Mouse (Mus musculus) monocyte, adult 2 months (primary cell): ENCODE results near the gene Lysmd3.
A peak's percentile ranks its signal among the peaks of the same experiment; 100 is the strongest.
"Not testable (repeated sequence)": the region's sequence is repeated elsewhere in the genome, so short reads cannot be mapped to it uniquely, and the experiment has no call there.

ENCODE experiments used
- DNase-seq, 2 experiments: peaks; one replicate each; pipeline ENCODE4 v3.0.0; 2022; ENCODE audit warnings: low spot score in 2 of 2, low read depth in 1 of 2

Gene Lysmd3

DNA sequence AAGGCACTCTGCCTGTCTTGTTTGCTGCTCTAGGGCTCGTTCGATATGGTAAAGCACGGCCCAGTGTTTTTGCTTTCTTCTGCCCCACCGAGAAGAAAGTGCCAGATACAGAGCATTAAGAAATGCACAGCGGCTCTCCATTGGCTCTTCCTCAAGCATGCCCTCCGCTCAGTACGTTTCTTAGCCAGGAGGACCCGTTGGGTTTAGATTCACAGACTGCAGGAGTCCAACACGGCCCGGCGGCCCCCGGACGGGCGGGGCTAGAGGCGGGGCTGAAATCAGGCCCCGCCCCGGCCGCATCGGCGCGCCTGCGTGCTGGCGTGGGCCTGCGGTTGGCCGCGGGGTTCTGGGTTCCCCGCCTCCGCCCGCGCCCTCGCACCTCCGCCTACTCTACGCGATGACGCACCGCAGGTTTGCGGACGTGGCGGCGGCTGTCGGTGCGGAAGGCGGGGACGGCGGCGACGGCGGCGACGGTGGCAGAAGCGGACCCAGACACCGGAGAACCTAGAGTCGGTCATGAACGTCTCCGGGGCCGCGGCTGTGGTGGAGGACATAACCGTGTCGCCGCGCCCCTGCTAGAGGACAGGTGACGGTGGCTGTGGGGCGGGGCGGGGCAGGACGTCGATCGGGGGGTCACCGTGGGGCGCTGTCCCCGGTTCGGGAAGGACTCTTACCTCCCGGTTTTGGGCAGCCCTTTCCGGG, at the start of gene Lysmd3:
TSS of gene Lysmd3 (plus strand) at position 313 of the 702 bp plus-strand sequence.
- peak; percentile 66 to 81 for DNase-seq

DNA sequence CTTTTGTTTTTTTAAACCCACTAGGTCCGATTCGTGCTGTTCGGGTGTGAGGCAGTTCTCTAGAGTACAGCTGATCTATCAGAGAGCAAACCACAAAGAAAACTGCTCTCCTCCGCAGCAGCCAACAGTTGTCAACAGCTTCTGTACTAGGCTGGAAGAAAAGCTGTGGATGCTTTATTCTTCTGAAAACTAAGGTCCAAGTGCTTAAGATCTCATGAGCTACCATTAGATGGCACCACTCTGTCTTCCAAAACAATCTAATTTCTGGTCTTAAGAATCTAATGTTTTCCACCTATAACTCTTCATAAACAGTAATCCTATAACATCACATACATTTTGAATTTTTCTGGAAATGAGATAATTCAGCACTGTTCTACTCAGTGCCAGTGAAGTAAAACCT, 47.1 kb upstream of the Lysmd3 start:
- DNase-seq: no peak

DNA sequence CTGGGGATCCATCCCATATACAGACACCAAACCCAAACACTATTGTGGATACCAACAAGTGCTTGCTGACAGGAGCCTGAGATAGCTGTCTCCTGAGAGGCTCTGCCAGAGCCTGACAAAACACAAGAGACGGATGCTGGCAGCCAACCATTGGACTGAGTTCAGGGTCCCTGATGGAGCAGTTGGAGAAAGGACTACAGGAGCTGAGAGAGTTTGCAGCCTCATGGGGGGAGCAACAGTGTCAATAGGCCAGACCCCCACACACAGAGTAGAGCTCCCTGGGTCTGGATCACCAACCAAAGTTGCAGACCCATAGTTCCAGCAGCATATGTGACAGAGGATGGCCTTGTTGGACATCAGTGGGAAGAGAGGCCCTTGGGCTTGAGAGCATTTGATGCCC, 29.6 kb upstream of the Lysmd3 start:
- not testable (repeated sequence) for DNase-seq

DNA sequence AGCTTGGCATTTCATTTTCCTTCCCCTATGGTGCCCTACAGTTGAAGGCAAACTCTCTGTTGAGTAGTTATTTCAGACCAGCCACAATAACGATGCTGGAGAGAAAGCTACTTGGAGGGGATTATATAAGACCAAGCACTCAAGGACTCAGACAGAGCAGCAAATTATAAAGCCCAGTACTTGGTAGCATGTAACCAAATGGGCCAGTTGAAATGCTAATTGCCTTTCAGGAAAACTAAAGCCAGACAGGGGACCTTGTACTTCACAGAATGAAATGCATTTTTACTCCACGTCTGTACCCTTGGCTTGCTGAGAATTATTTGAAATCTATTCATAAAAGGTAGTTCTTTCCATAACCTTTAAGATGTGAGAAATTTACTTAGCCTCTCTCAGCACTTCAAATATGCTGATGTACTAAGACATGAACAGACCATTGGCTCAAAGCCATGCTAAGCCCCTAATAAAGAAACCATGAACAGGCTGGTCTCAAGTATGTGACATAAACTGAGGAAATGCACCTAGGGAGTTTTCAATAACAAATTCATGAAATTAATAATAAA, 28.8 kb upstream of the Lysmd3 start:
- no peak for DNase-seq

DNA sequence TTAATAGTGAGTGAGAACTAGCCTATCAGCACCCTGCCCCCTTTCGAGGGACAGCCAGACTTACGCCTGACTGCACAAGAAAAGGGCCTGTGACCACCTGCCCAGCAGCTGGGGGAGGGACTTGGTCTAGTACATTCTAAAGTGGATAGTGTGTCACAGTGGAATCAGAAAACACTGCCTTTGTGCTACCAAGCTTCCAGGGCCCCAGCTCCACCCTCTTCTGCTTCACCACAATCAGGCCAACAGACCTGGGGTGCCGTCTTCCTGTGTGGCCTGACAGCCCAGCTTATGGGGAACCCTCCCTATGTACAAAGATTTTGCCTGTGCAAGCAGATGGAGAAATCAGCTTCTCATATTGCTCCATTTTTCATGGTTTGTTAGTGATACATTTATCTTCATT, 28.1 kb upstream of the Lysmd3 start:
- DNase-seq: no peak

DNA sequence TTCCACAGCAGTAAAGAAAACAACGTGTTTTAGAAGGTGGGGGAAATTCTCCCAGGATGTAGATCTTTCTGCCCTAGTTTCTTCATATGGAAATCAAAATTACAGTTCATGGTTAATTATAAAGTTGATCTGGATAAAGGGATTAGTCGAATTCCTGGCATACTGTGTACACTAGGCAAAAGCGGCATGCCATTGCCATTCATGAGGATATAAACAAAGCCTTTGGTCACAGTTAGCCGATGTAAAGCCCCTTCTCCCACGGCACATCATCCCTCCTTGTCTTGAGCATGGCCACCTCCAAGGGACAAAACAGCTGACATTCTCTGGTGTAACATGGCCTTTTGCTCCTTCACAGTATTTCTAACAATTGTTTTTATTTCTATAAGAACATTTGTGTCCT, 26.9 kb upstream of the Lysmd3 start:
- DNase-seq: no peak

DNA sequence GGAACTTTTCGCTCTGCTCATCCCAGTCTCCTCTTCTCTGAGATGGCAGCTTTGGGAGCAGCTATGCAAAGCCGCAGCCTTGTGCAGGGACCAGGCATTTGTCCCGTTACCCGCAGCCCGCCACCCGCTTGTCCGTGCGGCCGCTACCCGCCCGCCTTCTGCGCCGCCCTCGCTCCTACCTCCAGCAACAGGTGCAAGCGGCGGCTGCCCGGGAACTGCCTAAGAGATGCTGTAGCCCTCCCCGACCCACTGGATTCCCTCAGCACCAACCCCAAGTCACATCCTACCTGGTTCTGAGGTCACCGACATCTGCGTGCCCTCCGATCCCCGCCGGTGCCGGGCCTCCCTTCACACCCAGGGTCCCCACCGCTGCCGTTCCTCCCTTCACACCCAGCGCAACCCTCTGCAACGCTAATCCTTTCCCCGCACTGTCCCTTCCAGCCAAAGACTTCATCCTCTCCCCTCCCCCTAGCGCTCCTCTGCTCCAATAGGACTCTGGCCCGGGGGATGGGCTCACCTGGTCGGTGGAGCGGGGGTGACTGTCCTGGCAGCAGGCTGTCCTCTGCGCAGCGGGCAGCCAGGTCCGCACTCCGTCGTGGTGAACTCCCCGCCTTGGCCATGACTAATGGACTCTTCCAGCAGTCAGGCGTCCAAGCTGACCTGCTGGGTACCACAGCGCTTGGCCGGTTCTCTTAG, 24.6 kb upstream of the Lysmd3 start, which contains the start of gene Adgrv1:
TSS of gene Adgrv1 (minus strand) at position 435 of the 696 bp plus-strand sequence.
- DNase-seq: no peak

DNA sequence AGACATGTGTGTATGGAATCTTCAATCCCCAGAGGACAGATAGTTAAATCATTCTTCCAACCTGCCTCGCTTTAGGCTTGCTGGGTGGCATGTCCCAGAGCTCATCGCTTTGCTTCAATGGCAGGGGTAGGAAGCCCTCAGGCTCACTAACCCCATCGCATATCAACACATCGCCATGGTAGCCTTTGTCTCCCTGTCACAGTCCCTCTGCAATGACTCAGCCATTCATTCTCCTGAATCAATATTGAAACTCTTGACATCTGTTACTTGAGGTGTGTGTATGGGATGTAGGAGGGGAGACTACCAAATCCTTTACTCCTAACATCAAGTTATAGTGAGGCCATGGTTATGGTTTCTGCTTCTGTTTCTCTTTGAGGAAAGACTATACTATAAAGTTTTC, 17.8 kb upstream of the Lysmd3 start:
- DNase-seq: no peak

DNA sequence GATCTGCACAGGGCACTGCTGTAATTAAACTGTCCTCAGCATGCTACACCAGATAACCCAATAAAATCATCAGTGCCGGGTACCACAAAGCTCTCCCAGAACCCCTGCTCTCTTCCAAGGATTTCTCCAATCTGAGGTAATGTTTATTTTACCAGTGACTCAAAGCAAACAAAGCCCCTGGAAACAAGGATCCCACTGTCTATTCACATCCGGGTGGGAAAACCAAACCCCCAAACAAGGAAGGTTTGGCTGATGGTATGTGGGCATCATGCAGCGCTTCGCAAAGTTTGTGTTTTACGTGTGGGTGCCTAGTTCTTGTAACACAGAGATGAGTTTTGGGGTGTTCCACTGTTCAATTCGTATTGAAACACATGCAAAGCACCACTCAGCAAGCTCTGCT, 16.6 kb upstream of the Lysmd3 start:
- no peak for DNase-seq

DNA sequence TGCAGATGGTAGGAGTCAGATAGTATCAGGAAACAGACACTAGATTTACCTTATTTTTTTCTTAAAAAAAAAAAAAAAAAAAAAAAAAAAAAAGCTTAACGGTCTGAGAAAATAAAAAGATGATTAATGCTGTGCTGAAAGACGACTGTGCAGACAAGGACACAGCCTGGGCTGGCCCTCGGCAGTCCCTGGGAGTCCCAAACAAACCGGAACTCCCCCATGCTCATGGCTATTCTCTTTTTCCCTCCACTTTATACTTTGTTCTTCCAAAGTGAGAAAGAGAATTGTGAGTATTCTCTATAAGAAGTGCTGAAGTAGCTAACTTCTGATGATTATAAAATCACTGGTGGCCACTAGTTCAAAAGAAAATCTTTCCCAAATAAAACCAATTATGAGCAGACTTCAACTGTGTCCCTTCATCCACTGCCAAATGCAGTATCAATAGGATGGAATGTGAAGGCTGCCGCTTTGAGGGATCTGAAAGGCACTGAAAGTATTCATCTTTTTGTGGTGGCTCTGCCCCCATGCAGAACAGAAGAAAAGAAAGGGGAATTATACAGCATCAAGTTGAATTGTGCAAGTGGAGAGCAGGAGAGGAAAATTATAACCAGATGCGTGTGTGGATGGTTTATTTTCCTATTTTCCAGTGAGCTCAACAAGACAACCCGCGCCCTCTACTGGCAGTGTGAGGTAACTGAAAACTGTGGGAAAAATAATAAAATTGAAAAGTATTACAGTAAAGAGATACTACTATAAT, 16.0 kb upstream of the Lysmd3 start:
- no peak for DNase-seq

DNA sequence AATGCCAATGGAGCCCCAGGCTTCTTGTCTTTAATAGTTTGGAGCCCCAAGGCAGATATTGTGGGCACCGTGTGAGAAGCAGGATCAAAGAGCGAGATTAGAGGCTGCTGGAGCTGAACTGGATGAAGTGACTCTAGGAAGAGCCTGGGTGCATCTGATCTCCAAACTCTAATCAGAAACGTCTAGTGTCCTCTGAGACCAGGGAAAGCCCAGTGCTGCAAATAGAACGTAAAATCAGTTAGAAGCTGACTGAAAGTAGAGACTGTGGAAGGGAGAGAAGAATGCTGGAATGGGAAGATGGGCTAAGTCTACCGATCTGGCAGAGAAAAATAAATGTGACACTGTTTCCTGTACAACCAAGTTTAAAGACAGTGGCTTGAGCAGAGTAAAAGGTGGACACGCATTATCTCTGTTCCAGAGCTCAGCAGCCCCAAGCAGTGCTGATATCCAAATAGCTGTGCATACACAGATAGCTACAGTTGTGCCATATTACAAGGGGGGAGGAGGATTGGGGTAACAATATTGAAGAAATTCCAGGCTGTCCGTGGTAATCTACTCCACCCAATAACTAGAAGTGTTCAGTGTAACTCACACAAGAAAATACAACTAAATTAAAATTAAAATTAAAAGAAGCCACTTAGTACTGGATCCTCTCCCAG, 14.8 kb upstream of the Lysmd3 start:
- no peak for DNase-seq

DNA sequence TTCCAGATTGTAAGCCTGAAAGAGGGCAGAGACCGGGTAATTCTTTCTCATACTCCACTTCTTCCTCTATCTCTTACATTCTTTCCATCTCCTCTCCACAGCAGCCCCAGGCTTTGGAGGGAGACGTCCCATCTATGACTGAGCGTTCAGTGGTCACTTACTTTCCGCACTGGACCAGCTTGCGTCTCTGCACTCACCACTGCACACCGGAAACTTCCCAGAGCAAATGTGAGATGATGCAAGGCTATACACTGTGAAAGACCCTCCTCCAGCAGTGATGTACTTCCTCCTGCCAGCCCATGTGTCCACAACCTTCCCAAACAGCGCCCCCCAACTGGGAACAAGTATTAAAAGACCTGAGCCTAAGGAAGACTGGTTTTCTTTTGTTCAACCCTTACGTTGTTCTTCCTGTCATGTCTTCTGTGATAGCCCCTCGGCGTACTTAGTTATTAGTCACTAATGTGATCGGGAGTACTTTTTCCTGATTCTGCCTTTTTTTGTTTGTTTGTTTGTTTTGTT, 13.4 kb upstream of the Lysmd3 start:
- no peak for DNase-seq

DNA sequence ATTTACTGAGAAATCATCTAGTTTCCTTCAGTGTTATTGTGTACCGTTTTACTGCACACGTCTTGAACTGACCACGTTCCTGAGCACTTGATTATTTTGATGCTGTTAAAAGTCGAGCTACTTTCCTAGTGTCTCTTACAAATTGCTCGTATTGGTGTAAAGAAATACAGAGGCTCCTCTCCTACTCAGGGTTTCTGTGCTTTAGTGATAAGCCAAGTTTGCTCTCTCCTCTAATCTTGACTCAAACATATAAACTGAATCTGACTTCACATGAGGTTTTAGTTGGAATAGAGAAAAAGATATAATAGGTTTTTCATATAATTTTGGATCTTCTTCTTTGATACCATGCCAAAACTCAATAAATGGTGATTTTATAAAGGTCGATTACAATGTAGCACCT, 11.1 kb upstream of the Lysmd3 start:
- DNase-seq: no peak

DNA sequence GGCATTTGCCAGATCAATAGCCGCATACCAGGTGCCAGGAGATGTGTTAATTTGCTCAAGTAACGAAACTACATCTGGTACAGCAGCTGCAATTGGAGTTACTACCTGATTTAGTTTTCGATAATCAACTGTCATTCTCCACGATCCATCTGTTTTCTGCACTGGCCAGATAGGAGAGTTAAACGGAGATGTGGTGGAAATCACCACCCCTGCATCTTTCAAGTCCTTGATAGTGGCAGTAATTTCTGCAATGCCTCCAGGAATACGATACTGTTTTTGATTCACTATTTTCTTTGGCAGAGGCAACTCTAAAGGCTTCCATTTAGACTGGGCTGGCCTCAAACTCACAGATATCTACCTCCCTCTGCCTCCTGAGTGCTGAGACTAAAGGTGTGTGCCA, 7.1 kb upstream of the Lysmd3 start:
- not testable (repeated sequence) for DNase-seq

DNA sequence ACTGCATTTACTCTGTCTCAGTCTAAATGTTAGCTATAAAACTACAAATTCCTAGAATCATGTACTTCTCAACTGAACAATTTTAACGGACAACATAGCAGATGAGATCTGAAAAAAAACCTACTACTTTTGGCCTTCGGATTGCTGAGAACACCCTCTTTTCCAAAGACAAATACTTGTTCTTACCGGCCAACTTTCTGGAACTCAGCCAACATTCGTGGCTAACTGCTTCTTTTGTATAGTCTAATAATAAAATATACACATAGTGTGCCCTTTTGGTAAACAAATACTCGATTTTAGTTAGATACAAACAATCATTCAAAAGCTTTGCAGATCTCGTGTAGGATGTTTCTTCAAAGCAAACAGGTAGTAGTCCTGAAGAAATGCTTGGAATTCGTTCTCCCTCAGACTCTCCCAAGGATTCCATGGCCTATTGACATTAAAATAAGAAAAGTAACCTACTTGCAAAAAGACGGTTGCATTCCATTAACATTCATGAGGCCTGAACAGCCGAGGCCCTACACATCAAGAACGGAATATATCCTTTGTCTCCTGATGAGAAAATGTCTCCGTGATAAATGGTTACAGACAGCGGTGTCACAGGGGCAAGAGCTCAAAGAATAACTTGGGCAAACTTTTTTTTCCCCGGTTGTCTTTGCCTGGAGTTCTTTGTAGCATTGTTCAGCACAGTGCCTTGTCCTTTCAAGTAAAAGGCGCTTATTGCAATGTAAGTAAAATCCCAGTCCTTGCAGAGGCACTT, 1.2 kb upstream of the Lysmd3 start:
- DNase-seq: no peak

DNA sequence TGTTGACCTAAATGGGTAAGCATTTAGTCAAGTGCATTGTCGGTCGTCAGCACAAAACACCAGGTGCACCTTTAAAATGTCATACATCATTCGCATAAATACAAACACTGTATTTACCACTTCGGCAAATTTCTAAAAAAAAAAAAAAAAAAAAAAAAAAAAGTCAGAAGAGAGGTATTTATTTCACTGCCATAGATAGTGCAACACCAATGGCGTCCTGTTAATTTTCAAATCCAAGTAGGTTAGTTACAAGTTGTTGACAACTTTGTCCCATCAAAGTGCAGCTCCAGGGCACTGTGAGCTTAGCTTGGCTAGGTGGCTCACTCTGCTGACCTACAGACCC, 484 bp upstream of the Lysmd3 start:
- no peak for DNase-seq

DNA sequence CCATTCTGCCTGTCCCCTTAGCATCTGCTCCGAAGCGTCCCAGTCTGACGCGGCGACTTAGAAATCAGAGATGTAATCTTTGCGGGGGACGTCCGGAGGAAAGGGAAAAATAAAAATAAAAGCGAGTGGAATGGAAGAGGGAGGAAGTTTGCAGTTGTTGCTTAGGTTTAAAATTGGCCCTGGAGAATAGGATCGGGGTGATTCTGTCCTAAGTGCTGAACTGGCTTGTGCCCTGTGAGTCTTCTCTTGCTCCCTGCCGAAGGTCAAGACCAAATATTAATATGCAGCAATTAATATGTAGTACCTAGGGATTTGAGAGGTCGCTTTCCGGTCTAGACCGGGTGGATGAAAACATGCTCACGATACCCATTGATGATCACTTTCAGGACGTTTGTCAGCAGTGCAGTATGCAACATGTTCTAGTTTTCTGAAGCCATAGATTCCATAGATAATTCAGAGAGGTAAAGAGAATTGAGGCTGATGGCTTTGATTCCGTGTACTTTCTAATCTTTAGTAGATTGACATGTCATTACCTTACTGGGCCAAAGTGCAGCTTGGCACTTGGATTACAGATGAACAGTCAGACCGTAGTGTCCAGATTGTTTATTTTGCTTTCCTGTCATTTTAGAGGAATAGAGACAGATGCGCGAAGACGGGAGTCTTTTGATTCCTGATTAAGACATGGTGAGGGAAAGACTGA, 740 bp downstream of the Lysmd3 start:
- no peak for DNase-seq

DNA sequence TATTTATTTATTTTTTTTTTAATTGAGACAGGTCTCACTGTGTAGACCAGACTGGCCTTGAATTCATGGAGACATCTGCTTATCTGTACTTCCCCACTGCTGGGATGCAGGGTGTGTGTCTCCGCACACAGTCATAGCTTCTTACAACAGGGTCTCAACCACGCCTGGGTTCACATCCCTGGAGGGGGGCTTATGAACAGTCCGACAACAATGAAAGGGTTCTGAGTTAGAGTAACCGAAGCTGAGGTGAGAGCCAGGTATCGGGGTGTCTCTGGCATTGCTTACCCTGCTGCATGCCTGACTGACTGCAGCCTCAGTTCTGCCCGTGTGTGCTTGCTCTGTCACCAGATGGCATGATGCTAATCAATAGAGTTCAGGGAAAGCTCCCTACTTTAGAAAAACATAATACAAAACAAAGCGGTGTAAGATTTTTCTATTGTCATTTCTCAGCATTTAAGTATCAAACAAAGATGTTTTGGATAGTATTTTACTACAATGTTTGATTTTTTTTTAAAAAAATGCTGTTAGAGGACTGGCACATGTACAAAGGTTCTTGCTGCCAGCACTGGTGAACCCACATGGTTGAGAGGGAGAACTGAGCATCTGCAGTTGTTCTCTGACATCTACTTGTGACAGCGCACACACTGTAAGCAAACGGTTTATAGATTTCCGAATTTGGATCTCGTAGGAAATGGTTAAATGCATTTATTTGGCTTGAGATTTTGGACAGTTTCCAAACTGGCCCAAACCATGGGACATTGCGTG, 6.3 kb downstream of the Lysmd3 start:
- no peak for DNase-seq

DNA sequence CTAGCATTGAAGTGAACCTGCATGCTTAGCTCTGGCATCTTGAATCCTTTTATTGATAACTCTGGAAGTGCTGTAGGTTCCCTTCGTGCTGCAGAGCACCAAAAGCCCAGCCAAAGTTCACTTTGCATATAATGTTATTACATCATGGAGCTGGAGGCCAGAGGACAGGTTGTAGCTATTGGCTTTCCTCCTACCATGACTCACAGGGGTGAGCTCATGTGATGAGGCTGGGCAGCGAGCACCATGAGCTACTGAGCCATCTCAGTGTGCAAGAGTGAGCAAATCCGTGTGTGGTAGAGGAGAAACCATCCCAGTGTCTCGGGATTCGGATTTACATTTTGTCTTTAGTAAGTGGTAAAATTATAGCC, 6.9 kb downstream of the Lysmd3 start:
- no peak for DNase-seq
